Mouse (Mus musculus): ENCODE measurements around the gene Gm17657. TPM values are rescaled to one million over a fixed set of nuclear protein-coding genes. Genes with fewer than 3 reads are reported as not detected.

The Gm17657 gene
- polyA plus RNA-seq (2012; rRNA removed): 0.03 TPM in 1 of 2 replicates, not detected in the other

DNA sequence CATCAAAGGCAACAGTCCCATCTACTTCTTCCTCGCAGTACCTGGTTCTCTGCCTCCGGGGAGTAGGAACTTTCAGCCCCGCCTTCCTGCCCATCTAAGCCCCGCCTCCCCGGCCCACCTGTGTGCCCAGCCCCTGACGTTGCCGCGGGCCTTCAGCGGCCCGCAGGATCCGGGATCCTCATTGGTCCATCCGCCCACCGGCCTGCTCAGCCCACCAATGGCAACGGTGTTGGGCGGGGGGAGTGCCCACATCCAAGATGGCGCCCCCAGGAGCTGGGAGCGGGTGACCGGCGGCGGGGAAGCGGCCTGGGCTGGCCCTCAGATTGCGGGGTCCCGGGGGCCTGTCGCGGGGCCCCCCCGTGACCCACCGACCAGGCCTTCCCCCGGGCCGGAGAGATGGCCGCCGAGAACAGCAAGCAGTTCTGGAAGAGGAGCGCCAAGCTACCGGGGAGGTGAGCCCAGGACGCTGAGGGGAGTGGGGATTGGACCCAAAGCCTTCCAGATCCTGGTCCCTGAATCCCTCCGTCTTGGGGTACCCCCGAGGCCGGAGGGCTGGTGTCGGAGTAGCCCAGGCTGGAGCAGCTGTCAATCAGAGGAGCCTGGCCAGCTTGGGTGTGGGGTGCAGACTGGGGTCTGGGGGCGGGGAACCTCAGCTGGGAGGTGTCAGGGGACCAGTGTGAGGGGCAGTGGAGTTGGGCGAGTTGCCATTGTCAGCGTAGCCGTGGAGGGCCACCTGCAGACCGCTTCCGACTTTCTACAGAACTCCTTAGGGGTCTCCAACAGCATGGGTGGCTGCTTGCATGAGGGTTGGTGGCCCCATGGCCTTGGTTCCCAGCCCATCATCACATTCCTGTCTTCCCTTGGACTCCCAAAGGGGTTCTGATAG lies at the start of gene Gm17657, which contains the start of gene Tbc1d22b:
Gm17657 (minus strand) TSS at position 96 of the 886 bp plus-strand sequence.
Tbc1d22b (plus strand) TSS at position 243 of the 886 bp plus-strand sequence.

DNA sequence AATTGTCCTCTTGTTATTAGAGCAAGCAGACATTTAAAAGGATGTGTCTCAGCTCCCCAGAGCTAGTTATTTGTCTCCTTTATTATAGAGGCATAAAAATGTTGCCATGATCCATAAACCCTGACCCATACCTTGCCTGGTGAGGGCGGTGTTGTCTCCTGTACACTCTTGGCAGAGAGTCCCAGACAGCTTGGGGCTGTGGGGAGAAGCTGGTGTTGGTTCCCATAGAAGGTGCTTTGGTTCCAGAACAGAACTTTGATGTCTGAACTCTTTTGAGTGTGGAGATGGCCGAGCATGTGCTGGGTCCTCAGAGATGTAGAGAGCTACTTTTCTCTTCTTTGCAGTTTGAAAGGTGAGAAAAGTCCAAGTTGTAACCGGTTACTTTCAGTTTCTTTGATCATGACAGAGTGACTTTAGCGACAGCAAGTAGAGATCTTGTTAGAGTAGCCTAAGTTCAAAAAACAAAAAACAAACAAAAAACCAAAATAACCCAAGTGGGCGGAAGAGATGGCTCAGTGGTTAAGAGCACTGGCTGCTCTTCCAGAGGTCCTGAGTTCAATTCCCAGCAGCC lies 2.8 kb upstream of the Gm17657 start, which contains the start of gene Tmem217:
Tmem217 (minus strand) TSS at position 224 of the 571 bp plus-strand sequence.

DNA sequence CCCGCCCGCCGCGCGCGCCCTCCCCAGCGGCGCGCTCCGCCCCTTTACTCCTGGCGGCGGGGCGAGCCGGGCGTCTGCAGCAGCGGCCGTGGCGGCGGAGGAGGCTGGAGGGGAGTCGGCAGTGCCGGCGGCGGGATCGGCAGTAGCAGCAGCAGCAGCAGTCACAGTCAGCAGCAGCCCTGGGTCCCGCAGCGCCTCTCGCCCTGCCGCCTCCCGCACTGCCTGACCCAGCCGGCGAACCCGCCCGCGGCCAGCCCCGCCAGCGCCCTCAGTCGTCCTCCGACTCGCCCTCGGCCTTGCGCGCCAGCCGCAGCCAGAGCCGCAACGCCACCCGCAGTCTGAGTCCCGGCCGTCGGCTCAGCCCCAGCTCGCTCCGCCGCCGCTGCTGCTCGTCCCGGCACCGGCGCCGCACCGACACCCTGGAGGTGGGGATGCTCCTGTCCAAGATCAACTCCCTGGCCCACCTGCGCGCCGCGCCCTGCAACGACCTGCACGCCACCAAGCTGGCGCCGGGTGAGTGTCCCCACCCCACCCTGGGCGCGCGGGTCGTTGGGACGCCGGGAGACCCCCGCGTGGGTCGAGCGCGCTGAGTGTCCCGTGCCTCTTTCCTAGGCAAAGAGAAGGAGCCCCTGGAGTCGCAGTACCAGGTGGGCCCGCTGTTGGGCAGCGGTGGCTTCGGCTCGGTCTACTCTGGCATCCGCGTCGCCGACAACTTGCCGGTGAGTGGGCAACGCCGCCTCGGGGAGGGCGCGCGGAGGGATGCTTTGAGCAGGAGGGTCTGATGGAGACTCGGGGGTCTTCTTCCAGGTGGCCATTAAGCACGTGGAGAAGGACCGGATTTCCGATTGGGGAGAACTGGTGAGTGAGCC lies 58.5 kb downstream of the Gm17657 start, which contains the start of gene Pim1:
Pim1 (plus strand) TSS at position 41 of the 869 bp plus-strand sequence.

Other genes starting within 250 kb of the Gm17657 start
- gene Pi16, start 232.0 kb downstream of the Gm17657 start, polyA plus RNA-seq (2012; rRNA removed): 4.5 and 5.2 TPM in 2 replicates
- gene Mtch1, start 201.7 kb downstream of the Gm17657 start, polyA plus RNA-seq (2012; rRNA removed): 659 and 663 TPM in 2 replicates
- gene Fgd2, start 188.7 kb downstream of the Gm17657 start, polyA plus RNA-seq (2012; rRNA removed): 11.3 and 13.4 TPM in 2 replicates
- 8.8 and 10.0 TPM in 2 replicates for gene Pim1, start 58.9 kb downstream of the Gm17657 start, polyA plus RNA-seq (2012; rRNA removed)
- 28.6 and 34.0 TPM in 2 replicates for gene Tbc1d22b, start 147 bp upstream of the Gm17657 start, polyA plus RNA-seq (2012; rRNA removed)
- gene Tmem217, start 2.7 kb upstream of the Gm17657 start, polyA plus RNA-seq (2012; rRNA removed): 0.19 TPM in 1 of 2 replicates, not detected in the other
- gene Rnf8, start 65.2 kb upstream of the Gm17657 start, polyA plus RNA-seq (2012; rRNA removed): 64.6 and 65.2 TPM in 2 replicates
- gene Gm28043, start 65.2 kb upstream of the Gm17657 start, polyA plus RNA-seq (2012; rRNA removed): 3.0 and 3.2 TPM in 2 replicates
- 58.2 and 61.1 TPM in 2 replicates for gene Cmtr1, start 111.0 kb upstream of the Gm17657 start, polyA plus RNA-seq (2012; rRNA removed)
- gene Ccdc167, start 167.4 kb upstream of the Gm17657 start, polyA plus RNA-seq (2012; rRNA removed): 13.3 and 16.4 TPM in 2 replicates

All from central nervous system, embryonic 18 days (tissue).